Mouse (Mus musculus) lung, embryonic 16.5 days (tissue): Measurements from ENCODE around the gene Serpina3i. TPM values are rescaled to one million over a fixed set of nuclear protein-coding genes. Genes with fewer than 3 reads are reported as not detected.

Source experiments
- ATAC-seq: fragments of 200-750 bp; cut with Nextera tagmentation; 2 replicates; pipeline ENCODE4 v1.8.0; 2017; ENCODE audit warnings: low read depth, mild to moderate bottlenecking, moderate library complexity
- H3K27ac ChIP-seq: fragments of 300-500 bp; sonication (generic); 2 replicates; pipeline ENCODE4 v1.5.1; 2014; ENCODE audit warnings: mild to moderate bottlenecking, control low read depth, low read length
- H3K27me3 ChIP-seq: fragments of 300-500 bp; sonication (generic); 2 replicates; pipeline ENCODE4 v1.6.1; 2014; ENCODE audit warnings: low read depth, low read length, mixed read lengths; ENCODE audit not compliant: control insufficient read depth, insufficient read depth
- H3K36me3 ChIP-seq: fragments of 300-500 bp; sonication (generic); 2 replicates; pipeline ENCODE4 v1.6.1; 2014; ENCODE audit warnings: low read length; ENCODE audit not compliant: control insufficient read depth, insufficient read depth
- H3K4me1 ChIP-seq: fragments of 300-500 bp; sonication (generic); replicated peaks from 2 replicates; pipeline ENCODE4 v1.6.1; 2014; ENCODE audit warnings: low read length, mixed read lengths; ENCODE audit not compliant: control insufficient read depth, insufficient read depth
- H3K4me2 ChIP-seq: fragments of 300-500 bp; sonication (generic); 2 replicates; pipeline ENCODE4 v1.6.1; 2014; ENCODE audit warnings: low read depth, low read length, control low read depth
- H3K4me3 ChIP-seq: fragments of 300-500 bp; sonication (generic); 2 replicates; pipeline ENCODE4 v1.5.1; 2014; ENCODE audit warnings: mild to moderate bottlenecking, low read length, control low read depth
- H3K9ac ChIP-seq: fragments of 300-500 bp; sonication (generic); 2 replicates; pipeline ENCODE4 v1.6.1; 2014; ENCODE audit warnings: low read length, control low read depth
- H3K9me3 ChIP-seq: fragments of 300-500 bp; sonication (generic); 2 replicates; pipeline ENCODE4 v1.6.1; 2016; ENCODE audit warnings: low read length; ENCODE audit not compliant: control insufficient read depth
- WGBS: fragments of 180-500 bp; shearing (Covaris S2); extraction: QIAGEN DNeasy Blood & Tissue Kit; methylation state at CpG from one replicate; pipeline ENCODE4 v1.1.7; 2014; 5-methylcytosine and 5-hydroxymethylcytosine counted together
- polyA plus RNA-seq: library from polyadenylated mRNA; unstranded; fragments of >200 nt; fragmentation: Nextera tagmentation; extraction: Ambion mirVana; gene quantifications from 2 replicates; pipeline ENCODE4 v1.2.1, GENCODE M21; 2015

The Serpina3i gene
- 0.23 and 0.68 TPM in 2 replicates for polyA plus RNA-seq

DNA sequence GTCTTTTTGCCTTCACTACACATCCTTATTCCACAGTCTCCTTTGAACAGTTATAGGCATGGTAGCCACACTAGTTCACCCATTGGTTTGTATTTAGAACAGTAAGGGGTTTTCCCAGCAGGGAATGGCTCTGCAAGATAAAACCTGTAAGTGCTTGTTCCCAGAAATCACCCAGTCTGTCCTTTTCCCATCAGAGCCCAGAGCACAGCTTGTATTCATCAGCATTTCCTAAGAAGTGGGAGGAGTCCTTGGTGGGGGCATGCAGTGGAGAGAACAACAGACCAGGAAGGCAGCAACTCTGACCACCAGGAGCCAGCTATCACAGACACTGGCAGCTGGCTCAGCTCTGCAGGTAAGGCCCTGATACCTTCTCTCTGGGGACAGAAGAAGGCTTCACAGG is at the start of gene Serpina3i:
Gene Serpina3i (plus strand): TSS at position 260 of the 400 bp plus-strand sequence.
- Histone ChIP-seq H3K27me3 (no peaks in the 10 kb centered on the region), H3K4me1 (no peaks in the 10 kb centered on the region), H3K9ac (no peak within 1 kb of the TSS), H3K4me2 (no peak within 1 kb of the TSS), H3K4me3 (no peak within 1 kb of the TSS), H3K36me3 (no peaks in the 10 kb centered on the region), H3K9me3 (no peaks in the 10 kb centered on the region), H3K27ac (no peak within 1 kb of the TSS)
- ATAC-seq = no peak

GRCm38 (mm10) chr12:104213689-104214444 is 49.1 kb upstream of the Serpina3i start:
- Histone ChIP-seq H3K27ac (no peak overlapping the region), H3K4me3 (no peak overlapping the region), H3K27me3 (no peaks in the 10 kb centered on the region), H3K36me3 (no peaks in the 10 kb centered on the region), H3K4me2 (no peak overlapping the region), H3K9me3 (no peaks in the 10 kb centered on the region), H3K4me1 (no peaks in the 10 kb centered on the region), H3K9ac (no peak overlapping the region)
- ATAC-seq = no peak
- 52% methylated on average over 2 of the region's 2 CpGs for WGBS

DNA sequence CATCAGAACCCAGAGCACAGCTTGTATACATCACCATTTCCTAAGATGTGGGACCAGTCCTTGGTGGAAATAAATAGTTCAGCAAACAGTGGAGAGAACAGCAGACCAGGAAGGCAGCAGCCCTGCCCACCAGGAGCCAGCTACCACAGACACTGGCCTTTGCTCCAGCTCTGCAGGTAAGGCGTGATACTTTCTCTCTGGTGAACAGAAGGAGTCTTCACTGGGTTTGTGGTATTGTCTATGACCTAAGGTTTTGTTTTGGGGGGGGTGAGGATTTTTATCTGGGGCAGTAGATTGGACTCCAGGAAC is 48.5 kb upstream of the Serpina3i start, which contains the start of gene Serpina3f:
Gene Serpina3f (plus strand): TSS at position 100 of the 309 bp plus-strand sequence.
- no peaks in the 10 kb centered on the region for H3K9me3 ChIP-seq
- WGBS = 53% methylated on average over 1 of the region's 1 CpGs
- no peak within 1 kb of the TSS for H3K27ac ChIP-seq
- ATAC-seq = no peak
- H3K4me2 ChIP-seq = no peak within 1 kb of the TSS
- no peaks in the 10 kb centered on the region for H3K4me1 ChIP-seq
- no peak within 1 kb of the TSS for H3K4me3 ChIP-seq
- no peak within 1 kb of the TSS for H3K9ac ChIP-seq
- no peaks in the 10 kb centered on the region for H3K36me3 ChIP-seq
- no peaks in the 10 kb centered on the region for H3K27me3 ChIP-seq

GRCm38 (mm10) chr12:104215249-104215648 is 47.7 kb upstream of the Serpina3i start:
- Histone ChIP-seq H3K9ac (no peak overlapping the region), H3K36me3 (no peaks in the 10 kb centered on the region), H3K4me1 (no peaks in the 10 kb centered on the region), H3K27me3 (no peaks in the 10 kb centered on the region), H3K4me2 (no peak overlapping the region), H3K9me3 (no peaks in the 10 kb centered on the region), H3K4me3 (no peak overlapping the region), H3K27ac (no peak overlapping the region)
- no peak for ATAC-seq
- 77% methylated on average over 1 of the region's 1 CpGs for WGBS

DNA sequence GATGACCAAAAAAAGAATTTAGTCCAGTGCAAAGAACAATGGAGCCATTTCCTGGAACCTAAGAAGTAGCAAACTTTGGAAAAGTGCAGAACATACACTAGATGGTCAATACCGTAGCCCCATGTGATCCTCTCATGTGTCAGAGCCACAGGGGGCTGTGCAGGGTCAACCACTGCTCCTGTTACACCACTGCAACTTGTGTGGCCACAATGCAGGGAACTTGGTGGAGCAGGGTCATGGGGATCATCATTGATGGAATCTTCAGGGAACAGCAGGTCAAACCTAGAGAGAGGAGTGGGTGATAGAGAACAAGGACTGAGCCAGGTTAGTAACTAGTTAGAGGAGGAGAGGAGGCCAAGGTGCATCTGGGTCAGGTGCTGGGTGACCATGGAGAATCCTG is 41.3 kb upstream of the Serpina3i start:
- H3K27ac ChIP-seq = no peak overlapping the region
- H3K36me3 ChIP-seq = no peaks in the 10 kb centered on the region
- 68% methylated on average over 1 of the region's 1 CpGs for WGBS
- H3K9ac ChIP-seq = no peak overlapping the region
- no peak for ATAC-seq
- H3K9me3 ChIP-seq = no peaks in the 10 kb centered on the region
- no peaks in the 10 kb centered on the region for H3K4me1 ChIP-seq
- no peak overlapping the region for H3K4me3 ChIP-seq
- no peak overlapping the region for H3K4me2 ChIP-seq
- H3K27me3 ChIP-seq = no peaks in the 10 kb centered on the region

GRCm38 (mm10) chr12:104223690-104224089 is 39.2 kb upstream of the Serpina3i start:
- Histone ChIP-seq H3K27ac (no peak overlapping the region), H3K4me1 (no peaks in the 10 kb centered on the region), H3K9ac (no peak overlapping the region), H3K9me3 (no peaks in the 10 kb centered on the region), H3K27me3 (no peaks in the 10 kb centered on the region), H3K4me3 (no peak overlapping the region), H3K36me3 (no peaks in the 10 kb centered on the region), H3K4me2 (no peak overlapping the region)
- WGBS = 51% methylated on average over 1 of the region's 1 CpGs
- ATAC-seq = no peak

DNA sequence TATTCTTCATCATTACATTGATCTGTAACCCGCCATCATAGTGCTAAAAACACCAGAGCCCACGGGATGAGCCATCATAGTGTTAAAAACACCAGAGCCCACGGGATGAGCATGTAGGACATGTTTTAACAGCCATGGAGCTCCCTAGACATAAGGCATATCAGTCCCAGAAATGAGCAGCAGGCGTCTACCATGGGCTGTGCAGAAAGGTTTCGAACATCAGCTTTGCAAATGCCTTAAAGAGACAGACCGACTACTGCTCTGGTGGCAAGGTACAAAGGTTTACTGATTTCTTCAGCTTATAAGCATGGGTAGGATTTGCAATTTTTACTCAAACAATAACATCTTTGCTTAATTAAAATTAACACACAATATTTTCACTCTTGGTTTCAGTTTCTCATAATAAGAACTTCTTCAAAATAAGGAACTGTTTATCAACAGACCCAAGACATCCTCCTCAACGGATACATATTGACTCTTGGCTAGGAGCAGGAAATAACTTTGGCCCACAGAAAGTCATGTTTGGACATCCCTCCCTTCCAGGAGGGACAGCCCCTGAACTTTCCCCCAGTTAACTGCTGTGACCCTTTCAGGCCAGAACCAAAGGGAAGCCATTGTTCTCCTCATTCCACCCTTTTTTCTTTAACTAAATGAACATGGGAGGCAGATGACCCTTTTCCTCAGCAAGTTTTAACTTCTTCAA is 38.2 kb upstream of the Serpina3i start:
- H3K36me3 ChIP-seq = no peaks in the 10 kb centered on the region
- no peaks in the 10 kb centered on the region for H3K27me3 ChIP-seq
- no peak overlapping the region for H3K9ac ChIP-seq
- no peaks in the 10 kb centered on the region for H3K9me3 ChIP-seq
- WGBS = 57% methylated on average over 7 of the region's 7 CpGs
- H3K4me3 ChIP-seq = no peak overlapping the region
- no peak overlapping the region for H3K27ac ChIP-seq
- no peak overlapping the region for H3K4me2 ChIP-seq
- no peak for ATAC-seq
- no peaks in the 10 kb centered on the region for H3K4me1 ChIP-seq

DNA sequence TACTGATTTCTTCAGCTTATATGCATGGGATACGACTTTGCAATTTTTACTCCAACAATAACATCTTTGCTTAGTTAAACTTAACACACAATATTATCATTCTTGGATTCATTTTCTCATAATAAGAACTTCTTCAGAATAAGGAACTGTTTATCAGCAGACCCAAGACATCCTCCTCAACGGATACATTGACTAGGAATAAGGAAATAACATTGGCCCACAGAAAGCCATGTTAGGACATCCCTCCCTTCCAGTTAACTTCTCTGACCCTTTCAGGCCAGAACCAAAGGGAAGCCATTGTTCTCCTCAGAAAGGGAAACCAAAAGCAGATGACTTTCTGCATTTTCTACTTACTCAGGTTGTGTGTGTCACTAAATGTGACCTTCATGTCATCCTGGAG is 32.2 kb upstream of the Serpina3i start:
- Histone ChIP-seq H3K9ac (no peak overlapping the region), H3K4me2 (no peak overlapping the region), H3K36me3 (no peaks in the 10 kb centered on the region), H3K27ac (no peak overlapping the region), H3K4me1 (no peaks in the 10 kb centered on the region), H3K27me3 (no peaks in the 10 kb centered on the region), H3K4me3 (no peak overlapping the region), H3K9me3 (no peaks in the 10 kb centered on the region)
- 57% methylated on average over 2 of the region's 2 CpGs for WGBS
- no peak for ATAC-seq

- Histone ChIP-seq H3K4me1 (no peaks in the 10 kb centered on the region), H3K4me2 (no peak within 1 kb of the TSS), H3K27me3 (no peaks in the 10 kb centered on the region), H3K27ac (no peak within 1 kb of the TSS), H3K4me3 (no peak within 1 kb of the TSS), H3K9ac (no peak within 1 kb of the TSS), H3K9me3 (no peaks in the 10 kb centered on the region), H3K36me3 (no peaks in the 10 kb centered on the region)
- WGBS = 35% methylated on average over 5 of the region's 5 CpGs
- ATAC-seq = no peak
These were observed 27.0 kb upstream of the Serpina3i start, which contains the start of gene Serpina3g for GRCm38 (mm10) chr12:104235915-104236314. TSS of gene Serpina3g (plus strand) at chr12:104236245.
